Mouse (Mus musculus): ENCODE measurements around the gene Zfp672. TPM values are rescaled to one million over a fixed set of nuclear protein-coding genes. Genes with fewer than 3 reads are reported as not detected.
"Not testable (repeated sequence)": the region's sequence is repeated elsewhere in the genome, so short reads cannot be mapped to it uniquely, and the experiment has no call there.

Zfp672 gene
- total and polyA plus RNA-seq, 2 experiments: 18.6 to 20.7 TPM

- DNase-seq (ENCODE audit: extremely low read depth, low read depth, low spot score): no peak
- H3K4me1 ChIP-seq (ENCODE audit: control insufficient read depth, insufficient read depth, low read length): no peaks in the 10 kb centered on the region
- no peaks in the 10 kb centered on the region for H3K36me3 ChIP-seq (ENCODE audit: control insufficient read depth, insufficient read depth, low read length)
- H3K27ac ChIP-seq (replicated peaks; ENCODE audit: insufficient read depth, low read depth, low read length): no peak overlapping the region
- TF ChIP-seq CTCF (IDR thresholded peaks at IDR 0.05; ENCODE audit: low read depth, low read length): no peak
- no peak for TF ChIP-seq POLR2A (IDR thresholded peaks at IDR 0.05; ENCODE audit: extremely low read depth, insufficient read depth, low read length)
- WGBS: 67% methylated on average over 3 of the region's 3 CpGs
- no peak overlapping the region for H3K9ac ChIP-seq (ENCODE audit: low read depth, low read length)
- H3K79me2 ChIP-seq (ENCODE audit: control insufficient read depth, insufficient read depth, low read length): no peaks in the 10 kb centered on the region
- H3K4me3 ChIP-seq (ENCODE audit: insufficient read depth, low read depth, low read length): no peak overlapping the region
- no peaks in the 10 kb centered on the region for H3K27me3 ChIP-seq (ENCODE audit: control insufficient read depth, insufficient read depth, low read length)
These were observed 34.3 kb upstream of the Zfp672 start for GRCm38 (mm10) chr11:58364454-58364853.

- not testable (repeated sequence) for H3K4me3 ChIP-seq (ENCODE audit: insufficient read depth, low read depth, low read length); H3K4me1 ChIP-seq (ENCODE audit: control insufficient read depth, insufficient read depth, low read length); DNase-seq (ENCODE audit: extremely low read depth, low read depth, low spot score); H3K27me3 ChIP-seq (ENCODE audit: control insufficient read depth, insufficient read depth, low read length); H3K27ac ChIP-seq (replicated peaks; ENCODE audit: insufficient read depth, low read depth, low read length); H3K9ac ChIP-seq (ENCODE audit: low read depth, low read length); H3K36me3 ChIP-seq (ENCODE audit: control insufficient read depth, insufficient read depth, low read length); H3K79me2 ChIP-seq (ENCODE audit: control insufficient read depth, insufficient read depth, low read length)
- WGBS: no CpG with 5 or more reads among the region's 6 CpGs
These were observed 32.4 kb upstream of the Zfp672 start for GRCm38 (mm10) chr11:58362562-58362961.

GRCm38 (mm10) chr11:58357844-58358534, 27.9 kb upstream of the Zfp672 start:
- TF ChIP-seq POLR2A (IDR thresholded peaks at IDR 0.05; ENCODE audit: extremely low read depth, insufficient read depth, low read length): no peak
- TF ChIP-seq CTCF (IDR thresholded peaks at IDR 0.05; ENCODE audit: low read depth, low read length): no peak
- no peak overlapping the region for H3K4me3 ChIP-seq (ENCODE audit: insufficient read depth, low read depth, low read length)
- no peak overlapping the region for H3K27ac ChIP-seq (replicated peaks; ENCODE audit: insufficient read depth, low read depth, low read length)
- H3K27me3 ChIP-seq (ENCODE audit: control insufficient read depth, insufficient read depth, low read length): no peaks in the 10 kb centered on the region
- no peak for DNase-seq (ENCODE audit: extremely low read depth, low read depth, low spot score)
- H3K4me1 ChIP-seq (ENCODE audit: control insufficient read depth, insufficient read depth, low read length): no peaks in the 10 kb centered on the region
- H3K79me2 ChIP-seq (ENCODE audit: control insufficient read depth, insufficient read depth, low read length): no peaks in the 10 kb centered on the region
- H3K36me3 ChIP-seq (ENCODE audit: control insufficient read depth, insufficient read depth, low read length): no peaks in the 10 kb centered on the region
- 80% methylated on average over 6 of the region's 6 CpGs for WGBS
- no peak overlapping the region for H3K9ac ChIP-seq (ENCODE audit: low read depth, low read length)

GRCm38 (mm10) chr11:58357042-58357441, 26.9 kb upstream of the Zfp672 start:
- no peak for DNase-seq (ENCODE audit: extremely low read depth, low read depth, low spot score)
- no peaks in the 10 kb centered on the region for H3K36me3 ChIP-seq (ENCODE audit: control insufficient read depth, insufficient read depth, low read length)
- no peak overlapping the region for H3K4me3 ChIP-seq (ENCODE audit: insufficient read depth, low read depth, low read length)
- no peak for TF ChIP-seq POLR2A (IDR thresholded peaks at IDR 0.05; ENCODE audit: extremely low read depth, insufficient read depth, low read length)
- TF ChIP-seq CTCF (IDR thresholded peaks at IDR 0.05; ENCODE audit: low read depth, low read length): no peak
- WGBS: 87% methylated on average over 3 of the region's 3 CpGs
- no peak overlapping the region for H3K9ac ChIP-seq (ENCODE audit: low read depth, low read length)
- H3K79me2 ChIP-seq (ENCODE audit: control insufficient read depth, insufficient read depth, low read length): no peaks in the 10 kb centered on the region
- no peaks in the 10 kb centered on the region for H3K4me1 ChIP-seq (ENCODE audit: control insufficient read depth, insufficient read depth, low read length)
- no peak overlapping the region for H3K27ac ChIP-seq (replicated peaks; ENCODE audit: insufficient read depth, low read depth, low read length)
- H3K27me3 ChIP-seq (ENCODE audit: control insufficient read depth, insufficient read depth, low read length): no peaks in the 10 kb centered on the region

GRCm38 (mm10) chr11:58354927-58355326, 24.8 kb upstream of the Zfp672 start:
- 76% methylated on average over 3 of the region's 3 CpGs for WGBS

GRCm38 (mm10) chr11:58354476-58354875, 24.3 kb upstream of the Zfp672 start:
- H3K9ac ChIP-seq (ENCODE audit: low read depth, low read length): no peak overlapping the region
- 62% methylated on average over 10 of the region's 10 CpGs for WGBS

More at GRCm38 (mm10) chr11:58354927-58355326, 24.8 kb upstream of the Zfp672 start:
- Histone ChIP-seq H3K27ac (replicated peaks; ENCODE audit: insufficient read depth, low read depth, low read length) (no peak overlapping the region), H3K27me3 (ENCODE audit: control insufficient read depth, insufficient read depth, low read length) (no peaks in the 10 kb centered on the region), H3K4me1 (ENCODE audit: control insufficient read depth, insufficient read depth, low read length) (no peaks in the 10 kb centered on the region), H3K4me3 (ENCODE audit: insufficient read depth, low read depth, low read length) (no peak overlapping the region), H3K9ac (ENCODE audit: low read depth, low read length) (no peak overlapping the region), H3K36me3 (ENCODE audit: control insufficient read depth, insufficient read depth, low read length) (no peaks in the 10 kb centered on the region), H3K79me2 (ENCODE audit: control insufficient read depth, insufficient read depth, low read length) (no peaks in the 10 kb centered on the region)
- DNase-seq (ENCODE audit: extremely low read depth, low read depth, low spot score): no peak
- no peak for TF ChIP-seq POLR2A (IDR thresholded peaks at IDR 0.05; ENCODE audit: extremely low read depth, insufficient read depth, low read length)
- TF ChIP-seq CTCF (IDR thresholded peaks at IDR 0.05; ENCODE audit: low read depth, low read length): no peak

More at GRCm38 (mm10) chr11:58354476-58354875, 24.3 kb upstream of the Zfp672 start:
- H3K27ac ChIP-seq (replicated peaks; ENCODE audit: insufficient read depth, low read depth, low read length): no peak overlapping the region
- no peaks in the 10 kb centered on the region for H3K36me3 ChIP-seq (ENCODE audit: control insufficient read depth, insufficient read depth, low read length)
- no peaks in the 10 kb centered on the region for H3K79me2 ChIP-seq (ENCODE audit: control insufficient read depth, insufficient read depth, low read length)
- no peak for TF ChIP-seq CTCF (IDR thresholded peaks at IDR 0.05; ENCODE audit: low read depth, low read length)
- TF ChIP-seq POLR2A (IDR thresholded peaks at IDR 0.05; ENCODE audit: extremely low read depth, insufficient read depth, low read length): no peak
- no peak overlapping the region for H3K4me3 ChIP-seq (ENCODE audit: insufficient read depth, low read depth, low read length)
- no peak for DNase-seq (ENCODE audit: extremely low read depth, low read depth, low spot score)
- no peaks in the 10 kb centered on the region for H3K27me3 ChIP-seq (ENCODE audit: control insufficient read depth, insufficient read depth, low read length)
- no peaks in the 10 kb centered on the region for H3K4me1 ChIP-seq (ENCODE audit: control insufficient read depth, insufficient read depth, low read length)

Measured in liver, adult 2 months (tissue).